Mouse (Mus musculus): ENCODE results near the gene Ccm2l.

The Ccm2l gene

DNA sequence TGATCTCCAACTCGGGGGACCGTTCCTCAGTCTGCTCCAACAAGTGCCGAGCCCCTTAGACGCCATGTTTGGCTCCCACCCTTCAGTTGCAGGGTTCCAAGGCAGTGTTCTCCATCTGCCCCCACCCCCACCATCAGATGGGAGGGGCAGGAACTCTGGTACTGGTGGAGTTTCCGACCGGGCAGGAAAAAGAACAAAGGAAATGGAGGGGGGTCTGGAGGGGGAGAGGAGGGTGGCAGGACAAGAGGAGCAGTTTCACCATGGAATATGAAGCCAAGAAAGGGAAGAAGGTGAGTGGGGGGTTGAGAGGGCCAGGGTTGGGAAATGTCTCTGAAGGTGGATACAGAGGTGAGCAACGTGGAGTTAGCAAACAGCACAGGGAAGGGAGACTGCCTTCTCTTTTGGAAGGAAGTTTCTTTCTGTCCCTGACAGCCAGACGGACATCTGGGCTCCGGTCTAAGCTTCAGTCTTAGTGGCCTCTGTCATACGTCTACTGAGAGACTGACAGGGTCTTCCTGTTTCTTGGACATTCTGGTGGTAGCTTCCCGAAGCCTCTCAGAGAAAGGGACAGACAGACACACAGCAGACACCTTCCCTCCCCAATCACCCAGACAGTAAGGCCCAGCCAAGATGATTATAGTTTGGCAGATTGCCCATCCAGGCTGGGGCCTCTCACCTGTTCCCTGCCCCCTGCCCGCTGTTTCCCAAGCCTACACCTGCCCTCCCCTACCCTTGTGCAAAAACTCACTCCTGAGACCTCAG is at the start of gene Ccm2l:
Gene Ccm2l (plus strand): TSS at position 209 of the 762 bp plus-strand sequence.
- DNase-seq: no peak

GRCm38 (mm10) chr2:153016786-153017185 is 49.0 kb upstream of the Ccm2l start:
- DNase-seq: no peak

- DNase-seq: no peak
These were observed 46.4 kb upstream of the Ccm2l start for GRCm38 (mm10) chr2:153019355-153019754.

GRCm38 (mm10) chr2:153021163-153021562 is 44.6 kb upstream of the Ccm2l start:
- peak; percentile 2 for DNase-seq

DNA sequence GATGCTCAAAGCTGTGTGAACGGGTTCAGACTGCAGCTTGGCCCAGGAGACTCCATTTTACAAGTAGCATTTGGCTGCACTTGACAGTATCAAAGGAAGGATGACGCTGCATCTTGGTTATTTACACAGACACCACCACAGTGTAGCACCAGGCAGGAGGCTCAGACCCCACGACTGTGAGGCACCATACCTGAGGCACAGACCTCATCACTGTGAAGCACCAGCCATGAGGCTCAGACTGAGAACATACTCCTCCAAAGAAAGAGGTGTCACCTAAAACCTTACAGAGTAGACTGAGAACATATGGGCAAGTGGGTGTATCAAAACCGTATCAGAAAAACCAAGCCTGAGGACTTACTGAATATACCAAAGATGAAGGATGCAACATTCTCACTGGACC is 42.9 kb upstream of the Ccm2l start:
- no peak for DNase-seq

- DNase-seq: no peak
These were observed 39.7 kb upstream of the Ccm2l start for GRCm38 (mm10) chr2:153026052-153026451.

DNA sequence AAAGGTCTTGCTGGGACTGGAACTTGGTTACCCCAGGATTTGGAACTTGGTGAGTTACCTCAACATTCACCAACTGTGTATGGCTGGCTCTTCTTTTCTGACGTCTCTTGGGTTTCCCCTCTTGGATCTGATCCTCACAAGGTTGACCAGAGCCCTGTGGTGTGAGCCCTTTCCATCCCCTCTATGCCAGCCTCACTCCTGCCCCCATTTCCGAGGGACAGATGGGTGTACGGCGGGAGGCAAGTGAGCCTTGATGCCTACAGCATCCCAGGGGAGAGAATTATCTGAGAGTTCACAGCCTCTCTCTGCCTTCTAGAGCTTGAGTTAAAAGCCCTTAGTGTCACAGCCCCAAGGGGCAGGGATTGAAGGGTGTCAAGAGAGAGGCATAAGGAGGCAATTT is 38.3 kb upstream of the Ccm2l start:
- peak; percentile 74 for DNase-seq

DNA sequence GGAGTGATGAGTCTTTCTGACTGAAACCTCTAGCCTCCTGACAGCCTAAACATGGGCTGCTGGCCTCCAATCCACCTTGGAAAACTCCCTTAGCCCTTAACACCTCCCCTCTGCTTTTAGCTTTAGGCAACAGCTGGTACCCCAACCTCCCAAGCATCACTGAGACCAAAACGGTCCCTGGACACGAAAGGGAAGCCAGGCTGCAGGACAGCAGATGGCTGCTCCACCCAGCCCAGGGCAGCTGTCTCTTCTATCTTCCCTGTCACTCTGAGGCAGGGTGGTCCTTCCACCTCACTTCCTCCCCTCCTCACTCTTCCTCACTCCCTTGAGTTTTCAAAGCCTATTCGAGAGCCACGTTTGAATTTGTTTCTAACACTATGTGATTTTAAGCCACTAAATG is 35.3 kb upstream of the Ccm2l start:
- no peak for DNase-seq

- DNase-seq: peak; percentile 81
These were observed 34.4 kb upstream of the Ccm2l start, which contains the start of gene Xkr7 for GRCm38 (mm10) chr2:153031126-153032082. Gene Xkr7, plus strand, starts transcription at chr2:153031852.

- peak; percentile 67 for DNase-seq
These were observed 33.5 kb upstream of the Ccm2l start for GRCm38 (mm10) chr2:153032083-153032842.

DNA sequence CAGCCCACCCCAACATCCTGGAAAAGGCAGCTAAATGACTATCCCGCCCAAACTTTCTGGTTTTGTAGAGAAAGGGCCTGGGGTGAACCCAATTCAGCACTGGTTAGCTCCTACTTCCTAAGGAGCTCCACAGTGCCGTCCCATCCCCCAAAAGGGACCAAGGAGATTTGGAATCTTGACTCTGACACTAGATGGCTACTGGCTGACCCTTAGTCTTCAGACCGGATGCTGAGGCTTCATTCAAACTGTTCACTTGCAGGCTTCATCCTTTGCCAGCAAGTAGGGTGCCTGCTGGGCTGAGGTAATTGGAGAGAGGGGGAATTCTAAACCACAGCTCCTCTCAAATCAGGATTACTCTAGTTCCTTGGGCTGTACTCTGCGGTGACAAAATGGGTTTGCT is 32.8 kb upstream of the Ccm2l start:
- peak; percentile 53 for DNase-seq

GRCm38 (mm10) chr2:153033545-153034230 is 32.1 kb upstream of the Ccm2l start:
- DNase-seq: peak; percentile 69

DNA sequence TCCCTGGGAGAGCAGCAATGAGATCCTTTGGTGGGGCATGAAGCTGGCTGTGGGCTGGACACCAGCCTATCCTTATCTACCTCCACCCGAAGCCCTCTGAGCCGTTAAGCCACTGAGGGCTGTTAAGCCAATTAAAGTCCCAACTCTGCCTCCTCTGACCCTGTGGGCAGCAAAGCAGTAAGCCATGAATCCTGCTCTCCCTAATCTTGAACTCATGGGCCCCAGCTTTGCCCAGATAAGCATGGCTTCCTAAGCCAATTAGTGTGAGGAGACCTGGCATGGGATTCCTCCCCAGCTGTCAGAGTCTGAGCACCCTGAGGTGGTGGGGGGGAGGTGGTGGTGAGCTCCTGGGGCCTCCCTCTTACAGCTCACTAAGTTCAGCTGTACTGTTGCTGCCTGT is 29.1 kb upstream of the Ccm2l start:
- DNase-seq: no peak

DNA sequence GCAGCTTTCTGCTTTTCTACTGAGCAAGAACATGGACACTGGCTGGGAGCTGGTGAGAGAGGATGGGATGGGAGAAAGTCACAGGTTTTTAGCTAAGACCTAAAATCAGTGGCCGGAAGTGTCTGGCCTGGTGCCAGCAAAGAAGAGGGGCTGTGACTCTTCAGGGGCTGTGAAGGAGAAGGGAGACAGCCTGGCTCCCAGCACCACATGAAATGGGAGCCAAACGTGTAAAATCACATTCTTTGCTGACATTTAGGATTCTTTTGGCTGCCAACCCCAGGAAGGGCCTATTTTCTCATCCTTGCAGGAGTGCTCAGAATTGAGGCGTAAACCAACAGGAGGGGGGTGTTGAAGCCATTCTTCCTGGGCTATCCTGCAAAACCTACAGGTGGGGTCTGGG is 21.9 kb upstream of the Ccm2l start:
- DNase-seq: peak; percentile 62

DNA sequence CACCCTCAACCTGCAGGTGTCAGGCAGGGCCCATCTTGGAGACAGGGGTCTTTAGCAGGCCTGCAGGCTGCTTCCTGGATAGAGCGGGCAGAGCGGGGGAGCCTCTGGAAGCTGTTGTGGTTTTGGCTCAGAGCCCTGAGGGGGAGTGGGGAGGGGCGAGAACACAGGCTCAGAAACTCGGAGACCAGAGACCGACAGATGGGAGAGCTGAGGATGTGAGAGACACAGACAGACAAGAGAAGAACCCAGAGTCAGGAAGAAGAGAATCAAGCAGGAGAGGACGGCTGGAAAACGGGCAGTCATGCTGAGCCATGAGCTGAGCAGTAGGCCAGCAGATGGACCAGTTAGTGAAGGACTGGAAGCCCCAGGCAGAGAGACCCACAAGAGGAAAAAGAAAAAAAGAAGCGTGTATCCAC is 19.9 kb upstream of the Ccm2l start:
- peak; percentile 69 for DNase-seq

DNA sequence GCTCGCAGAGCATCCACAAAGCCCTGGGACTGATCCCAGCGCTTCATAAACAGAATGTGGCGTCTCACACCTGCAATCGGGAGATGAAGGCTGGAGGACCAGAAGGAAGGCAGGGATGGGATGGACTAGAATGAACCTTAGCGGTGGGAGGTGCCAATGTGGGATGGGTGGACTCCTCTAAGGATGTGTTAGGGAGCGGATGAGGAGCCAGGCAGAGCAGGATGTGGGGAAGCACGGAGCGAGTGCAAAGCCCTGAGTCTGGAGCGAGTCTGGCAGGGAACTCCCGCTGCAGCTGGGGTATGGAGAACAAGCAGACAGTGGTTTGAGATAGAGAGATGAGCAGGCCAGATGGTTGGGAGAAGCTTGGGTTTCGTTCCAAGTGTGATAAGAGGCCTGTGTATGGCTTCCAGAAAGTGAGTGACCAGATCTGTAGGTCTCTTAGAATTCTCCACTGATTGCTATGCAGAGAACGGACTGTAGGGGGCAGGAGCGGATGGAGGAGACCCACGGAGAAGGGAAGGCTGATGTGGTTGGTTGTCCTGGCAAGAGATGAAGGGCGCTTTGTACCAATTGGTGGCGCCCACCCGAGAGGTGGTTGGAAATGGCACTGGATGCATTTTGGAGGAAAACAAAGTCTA is 17.8 kb upstream of the Ccm2l start:
- DNase-seq: peak; percentile 81

- DNase-seq: peak; percentile 98
These were observed 16.3 kb upstream of the Ccm2l start for GRCm38 (mm10) chr2:153049288-153049996.

DNA sequence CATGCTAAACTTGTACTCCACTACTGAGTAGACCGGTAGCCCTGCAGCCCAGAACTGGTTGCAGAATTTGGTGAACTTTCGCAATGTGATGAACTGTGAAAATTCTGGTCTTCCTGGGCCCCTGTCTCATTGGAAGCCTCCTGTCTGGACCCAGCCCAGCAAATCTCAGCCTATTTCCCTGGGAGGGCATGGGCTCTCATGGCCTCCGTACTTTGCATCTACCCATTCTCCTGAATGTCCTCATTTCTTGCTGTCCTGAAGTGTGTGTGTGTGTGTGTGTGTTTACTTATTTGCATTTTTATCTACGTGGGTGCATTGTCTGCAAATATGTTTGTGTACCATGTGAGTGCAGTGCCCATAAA is 15.8 kb upstream of the Ccm2l start:
- peak; percentile 49 for DNase-seq

DNA sequence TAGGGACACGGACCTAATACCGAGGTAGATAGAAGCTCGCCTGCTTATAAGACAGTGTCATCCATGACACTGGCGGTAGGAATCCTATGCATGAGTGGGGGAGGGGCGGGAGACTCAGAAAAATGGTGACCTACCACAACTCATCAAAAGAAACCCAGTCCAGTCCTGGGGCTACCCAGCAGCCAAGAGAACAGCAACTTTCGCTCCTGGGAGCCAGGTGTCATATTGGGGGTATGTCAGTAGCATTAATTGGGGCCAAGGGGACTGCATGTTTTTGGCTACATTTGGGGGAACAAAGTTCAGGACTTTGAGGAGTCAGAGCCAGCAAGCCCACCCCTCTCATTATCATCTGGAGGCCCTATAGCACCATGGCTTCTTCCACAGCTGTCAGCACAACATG is 14.7 kb upstream of the Ccm2l start:
- DNase-seq: peak; percentile 59

DNA sequence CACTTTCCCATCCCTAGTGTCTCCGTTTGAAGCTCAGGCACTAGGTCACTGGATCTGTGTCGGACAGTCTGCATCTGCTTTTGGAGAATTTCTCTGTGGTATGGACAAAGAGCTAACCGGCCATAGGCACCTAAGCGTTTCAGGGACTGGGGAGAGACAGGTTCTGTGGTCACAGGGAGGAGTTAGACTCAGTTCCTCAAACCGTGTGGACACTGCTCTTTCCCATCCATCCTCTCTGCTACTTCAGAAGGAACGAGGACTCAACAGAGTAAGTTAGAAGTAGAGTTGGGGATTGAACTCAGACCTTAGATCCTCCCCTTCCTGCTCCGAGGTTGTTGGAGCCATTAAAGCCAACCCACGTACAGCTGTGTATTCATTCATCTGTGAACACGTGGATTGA is 14.2 kb upstream of the Ccm2l start:
- DNase-seq: no peak

DNA sequence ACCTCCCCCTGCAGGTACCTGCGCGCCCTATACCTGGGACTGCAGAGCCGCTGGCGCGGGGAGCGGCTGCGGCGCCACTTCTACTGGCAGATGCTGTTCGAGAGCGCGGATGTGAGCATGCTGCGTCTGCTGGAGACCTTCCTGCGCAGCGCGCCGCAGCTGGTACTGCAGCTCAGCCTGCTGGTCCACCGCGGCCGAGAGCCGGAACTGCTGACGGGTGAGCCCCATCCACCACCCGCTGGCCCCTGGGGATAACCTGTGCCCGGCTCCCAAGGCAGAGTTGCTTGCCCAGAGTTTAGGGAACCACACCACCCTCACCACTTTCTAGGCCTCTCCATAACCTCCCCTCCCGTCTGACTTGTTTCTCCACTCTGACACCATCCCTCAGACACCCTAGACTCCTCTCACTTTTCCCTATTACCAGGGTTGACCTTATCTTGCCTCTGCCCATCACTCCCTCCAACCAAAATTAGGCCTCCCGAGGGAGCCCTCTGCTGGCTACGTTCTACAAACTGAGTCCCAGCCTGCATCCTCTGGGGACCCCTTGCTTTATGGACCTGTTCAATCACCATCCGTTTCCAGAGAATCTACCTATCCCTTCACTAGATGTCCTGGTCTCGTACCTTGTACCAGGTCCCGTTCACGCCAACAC is 12.9 kb upstream of the Ccm2l start:
- DNase-seq: peak; percentile 56
